Mouse (Mus musculus): ENCODE measurements around the gene Rgs8. TPM values are rescaled to one million over a fixed set of nuclear protein-coding genes. Genes with fewer than 3 reads are reported as not detected.

Rgs8 gene
- polyA plus RNA-seq (2017; shearing (Covaris generic)) = under 1 TPM in 1 of 2 experiments, not detected in 1; 0.22 TPM

GRCm38 (mm10) chr1:153652938-153653623 is at the start of gene Rgs8:
Rgs8 (plus strand) TSS chr1:153653025.
- no peak for ATAC-seq

GRCm38 (mm10) chr1:153617340-153617830 is 35.4 kb upstream of the Rgs8 start:
- peak; percentile 87 for ATAC-seq

GRCm38 (mm10) chr1:153623036-153623435 is 29.8 kb upstream of the Rgs8 start:
- ATAC-seq = peak; percentile 54

- no peak for ATAC-seq
Observed at GRCm38 (mm10) chr1:153632686-153633085, 20.1 kb upstream of the Rgs8 start.

GRCm38 (mm10) chr1:153635056-153635455 is 17.8 kb upstream of the Rgs8 start:
- no peak for ATAC-seq

GRCm38 (mm10) chr1:153635521-153635920 is 17.3 kb upstream of the Rgs8 start:
- ATAC-seq = no peak

- no peak for ATAC-seq
Observed at GRCm38 (mm10) chr1:153636821-153637220, 16.0 kb upstream of the Rgs8 start.

GRCm38 (mm10) chr1:153641492-153641939 is 11.3 kb upstream of the Rgs8 start:
- no peak for ATAC-seq

GRCm38 (mm10) chr1:153641940-153642501 is 10.8 kb upstream of the Rgs8 start:
- ATAC-seq = no peak

- no peak for ATAC-seq
Observed at GRCm38 (mm10) chr1:153653674-153654073, 849 bp downstream of the Rgs8 start.

- ATAC-seq = no peak
Observed at GRCm38 (mm10) chr1:153659666-153660065, 6.8 kb downstream of the Rgs8 start.

- ATAC-seq = no peak
Observed at GRCm38 (mm10) chr1:153660982-153661688, 8.3 kb downstream of the Rgs8 start.

GRCm38 (mm10) chr1:153661689-153662002 is 8.8 kb downstream of the Rgs8 start:
- no peak for ATAC-seq

- no peak for ATAC-seq
Observed at GRCm38 (mm10) chr1:153662362-153662761, 9.5 kb downstream of the Rgs8 start.

- ATAC-seq = no peak
Observed at GRCm38 (mm10) chr1:153665066-153665715, 12.4 kb downstream of the Rgs8 start.

GRCm38 (mm10) chr1:153666236-153666635 is 13.4 kb downstream of the Rgs8 start:
- no peak for ATAC-seq

- no peak for ATAC-seq
Observed at GRCm38 (mm10) chr1:153667244-153667727, 14.5 kb downstream of the Rgs8 start.

- no peak for ATAC-seq
Observed at GRCm38 (mm10) chr1:153667781-153668180, 15.0 kb downstream of the Rgs8 start.

- ATAC-seq = no peak
Observed at GRCm38 (mm10) chr1:153669086-153669485, 16.3 kb downstream of the Rgs8 start.

GRCm38 (mm10) chr1:153669728-153670127 is 16.9 kb downstream of the Rgs8 start:
- no peak for ATAC-seq

GRCm38 (mm10) chr1:153671352-153671751 is 18.5 kb downstream of the Rgs8 start:
- no peak for ATAC-seq

- no peak for ATAC-seq
Observed at GRCm38 (mm10) chr1:153672698-153673097, 19.9 kb downstream of the Rgs8 start.

- ATAC-seq = no peak
Observed at GRCm38 (mm10) chr1:153673900-153674299, 21.1 kb downstream of the Rgs8 start.

All from CD4-positive, CD25-positive, alpha-beta regulatory T cell, adult 4 months (primary cell).